ENCODE assay signal across 8 mouse cellular contexts in the genomic region with DNA sequence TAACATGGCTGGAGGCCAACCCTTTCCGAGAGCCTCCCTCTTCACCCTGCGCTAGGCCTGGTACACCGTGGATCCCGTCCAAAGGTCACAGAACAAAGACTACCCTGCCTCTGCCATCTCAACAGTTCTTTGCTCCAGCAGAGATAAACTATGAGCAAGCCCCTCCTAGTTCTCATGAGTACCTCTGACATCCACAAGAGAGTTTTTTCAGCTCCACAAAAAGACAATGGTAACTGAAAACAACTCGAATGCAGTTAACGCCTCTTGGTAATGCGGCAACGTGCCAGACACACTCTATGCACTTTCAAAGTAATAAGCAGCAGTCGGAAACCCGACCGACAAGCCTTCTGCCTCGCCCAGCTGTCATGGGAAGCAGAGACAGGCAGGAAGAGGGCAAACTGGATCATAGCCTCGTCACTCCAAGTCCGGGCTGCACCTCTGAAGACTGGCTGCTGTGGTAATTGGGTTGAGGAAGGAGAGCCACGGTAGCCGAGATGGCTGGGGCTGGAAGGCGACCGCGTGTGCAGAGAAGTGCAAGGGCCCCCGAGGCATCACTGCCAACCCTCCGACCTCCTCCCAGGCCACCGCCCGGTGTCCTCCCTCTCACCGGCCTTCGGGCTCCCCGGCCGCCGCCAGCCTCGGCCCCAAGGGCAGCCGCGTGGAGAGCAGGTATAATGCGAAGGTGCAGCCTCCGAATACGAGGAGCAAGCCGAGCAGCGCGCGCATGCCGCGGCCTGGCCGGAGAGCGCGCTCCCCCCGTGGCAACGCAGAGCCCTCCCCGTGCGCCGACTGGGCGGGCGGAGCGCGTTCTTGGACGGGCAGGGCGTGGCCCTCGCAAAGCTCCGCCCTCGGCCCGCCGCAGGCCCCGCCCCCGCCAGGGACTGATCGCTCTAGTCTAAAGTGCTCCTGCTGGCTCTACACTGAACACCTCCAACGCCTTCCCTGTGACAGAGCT. TPM values are rescaled to one million over a fixed set of nuclear protein-coding genes. Genes with fewer than 3 reads are reported as not detected.
DNase-seq lines count a peak whose midpoint lies in the region; ATAC-seq lines count a peak whose summit lies in the region.

A gene (minus strand): TSS at position 792 of the 955 bp plus-strand sequence.

- no peaks in the 10 kb centered on the region for H3K27me3 ChIP-seq in intestine, embryonic 14.5 days (replicated peaks; ENCODE audit: control insufficient read depth, insufficient read depth, low read length)

- peak; percentile 95 for ATAC-seq in intestine, embryonic 14.5 days (replicated peaks; ENCODE audit: low FRiP score, low TSS enrichment, low read depth)

- peak; percentile 92 for DNase-seq in adrenal gland, adult 18-20 months (ENCODE audit: low spot score in 2 of 2)
- DNase-seq in embryo, embryonic 11 days: peak; percentile 93
- peak; percentile 88 for DNase-seq in gastrocnemius, postnatal 25 days
- peak; percentile 95 for DNase-seq in intestine, embryonic 14.5 days (ENCODE audit: low spot score)
- DNase-seq in left cerebral cortex, postnatal 14 days (ENCODE audit: low spot score in 2 of 2): peak; percentile 73 to 88
- peak; percentile 86 for DNase-seq in mesoderm, embryonic 11.5 days (ENCODE audit: low read depth, low spot score)
- DNase-seq in right cerebral cortex, postnatal 36 days (ENCODE audit: low spot score in 2 of 2): peak; percentile 82 to 87
- peak; percentile 91 for DNase-seq in yolk sac, embryonic 10.5 days (ENCODE audit: low spot score)

- WGBS in intestine, embryonic 14.5 days: 1% methylated on average over 63 of the region's 63 CpGs

- intact Hi-C loops in left cerebral cortex, postnatal 14 days (cut with DNase I): no loop called here

- H3K9me3 ChIP-seq in intestine, embryonic 14.5 days (ENCODE audit: control insufficient read depth, low read length): no peaks in the 10 kb centered on the region

- peak within 1 kb of the TSS; percentile 65 for H3K9ac ChIP-seq in intestine, embryonic 14.5 days (ENCODE audit: low read length)

- peak within 1 kb of the TSS; percentile 29; the same call in 1 of the 2 replicates for H3K27ac ChIP-seq in intestine, embryonic 14.5 days (ENCODE audit: low read depth)

- peak within 1 kb of the TSS; percentile 65 for H3K4me3 ChIP-seq in intestine, embryonic 14.5 days (ENCODE audit: low read depth, low read length)

- H3K36me3 ChIP-seq in intestine, embryonic 14.5 days (ENCODE audit: control insufficient read depth, insufficient read depth, low read length): no peaks in the 10 kb centered on the region

- peak within 1 kb of the TSS; percentile 69 for H3K4me2 ChIP-seq in intestine, embryonic 14.5 days (ENCODE audit: low read length)

- no peaks in the 10 kb centered on the region for H3K4me1 ChIP-seq in intestine, embryonic 14.5 days (replicated peaks; ENCODE audit: control insufficient read depth, insufficient read depth, low read length)

RNA-seq across cellular contexts. Expression of the gene that starts here (rescaled TPM):
- 10 to 100 TPM; 15.5 to 22.7 TPM for total RNA-seq in adrenal gland, adult 18-20 months (2021)
- 1 to 10 TPM; 3.8 to 5.4 TPM for total RNA-seq in gastrocnemius, postnatal 25 days (2021)
- 65.4 and 68.5 TPM in 2 replicates for polyA plus RNA-seq in intestine, embryonic 14.5 days (2014; fragmentation: Nextera tagmentation; extraction: Ambion mirVana)
- 10 to 100 TPM; 15.9 to 17.5 TPM for total RNA-seq in left cerebral cortex, postnatal 14 days (2021)

Comparison
In these comparisons a context has a peak if more than half of its experiments do, and no peak if none do; other contexts are left out.
1. Peak in every context shown above with its lines: DNase-seq, ATAC-seq, H3K4me3 ChIP-seq and H3K27ac ChIP-seq.